Mouse (Mus musculus): ENCODE results near the gene Asb13.

- TF ChIP-seq CTCF (conservative IDR thresholded peaks at IDR 0.05; ENCODE audit: insufficient read depth, insufficient read length, low read depth, low read length) (no peak), POLR2A (IDR thresholded peaks at IDR 0.05; ENCODE audit: low read depth, low read length) (no peak)
Observed at GRCm38 (mm10) chr13:3610795-3611438, 22.9 kb upstream of the Asb13 start, which contains the start of gene Fam208b.

All from kidney, adult 2 months (tissue).